Mouse (Mus musculus) telencephalon, adult 2 months (tissue): ENCODE data around the gene Cab39l.
A peak's percentile ranks its signal among the peaks of the same experiment; 100 is the strongest.
"Not testable (repeated sequence)": the region's sequence is repeated elsewhere in the genome, so short reads cannot be mapped to it uniquely, and the experiment has no call there.

Experiments
- DNase-seq: peaks from one replicate; pipeline ENCODE4 v3.0.0-alpha.2; 2011; ENCODE audit warnings: low read depth, low spot score

The Cab39l gene

DNA sequence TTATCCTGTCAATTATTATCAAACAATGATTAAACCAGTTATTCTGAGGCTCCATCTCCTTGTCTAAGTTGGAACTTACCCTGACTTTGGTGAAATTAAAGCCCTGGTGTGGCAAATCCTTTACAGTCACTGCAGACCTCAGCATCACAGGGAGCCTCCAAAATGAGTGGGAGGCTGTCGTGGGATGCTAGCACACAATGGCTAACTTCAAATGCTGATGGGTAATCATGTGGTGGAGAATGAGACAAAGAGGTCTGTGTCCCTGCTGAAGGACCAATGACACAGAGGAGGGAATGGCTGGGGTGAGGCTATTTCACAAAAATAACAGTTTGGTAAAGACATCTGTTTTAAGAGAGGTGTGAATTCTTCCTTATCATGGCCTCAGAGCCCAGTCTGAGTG lies 117.1 kb downstream of the Cab39l start:
- peak; percentile 28 for DNase-seq

DNA sequence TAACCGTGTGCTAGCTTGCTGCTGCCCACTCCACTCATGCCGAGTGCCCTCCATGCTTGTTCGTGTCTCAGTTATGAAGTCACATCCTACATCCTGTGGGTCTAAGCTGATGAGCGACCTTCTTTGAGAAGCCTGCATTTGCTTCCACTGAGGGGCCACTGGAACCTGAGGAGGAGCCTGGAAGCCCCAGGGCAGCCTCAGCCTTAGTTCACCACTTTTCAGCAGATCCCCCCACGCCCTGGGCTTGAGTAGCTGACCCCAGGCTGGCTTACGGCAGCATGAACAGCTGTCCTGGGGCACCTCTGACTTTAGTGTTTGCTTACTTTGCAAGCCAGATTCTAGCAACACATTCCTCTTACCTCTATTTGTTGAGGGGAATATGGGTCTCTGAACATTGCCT lies 126.0 kb downstream of the Cab39l start:
- no peak for DNase-seq

DNA sequence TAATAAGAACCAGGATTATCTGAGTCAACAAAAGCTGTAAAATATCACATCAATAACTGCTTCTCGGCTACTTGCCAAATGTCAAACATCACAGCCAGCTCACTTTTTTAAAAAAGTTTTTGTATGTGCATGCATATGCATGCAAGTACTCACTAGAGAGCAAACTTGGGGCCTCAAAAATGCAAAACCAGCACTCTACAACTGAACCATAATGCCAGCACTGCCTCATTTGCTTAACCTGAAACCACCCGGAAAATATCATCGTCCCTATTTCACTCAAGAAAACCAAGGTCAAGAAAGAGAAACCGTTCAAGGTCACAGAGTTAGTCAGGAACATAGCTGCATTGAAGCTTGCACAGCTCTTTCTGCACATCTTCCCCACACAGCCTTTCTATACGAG lies 135.6 kb downstream of the Cab39l start:
- no peak for DNase-seq

GRCm38 (mm10) chr14:59590614-59591013 lies 149.8 kb downstream of the Cab39l start:
- no peak for DNase-seq

- DNase-seq = no peak
Observed at GRCm38 (mm10) chr14:59591901-59592300, 151.1 kb downstream of the Cab39l start.

- no peak for DNase-seq
Observed at GRCm38 (mm10) chr14:59592593-59592992, 151.8 kb downstream of the Cab39l start.

DNA sequence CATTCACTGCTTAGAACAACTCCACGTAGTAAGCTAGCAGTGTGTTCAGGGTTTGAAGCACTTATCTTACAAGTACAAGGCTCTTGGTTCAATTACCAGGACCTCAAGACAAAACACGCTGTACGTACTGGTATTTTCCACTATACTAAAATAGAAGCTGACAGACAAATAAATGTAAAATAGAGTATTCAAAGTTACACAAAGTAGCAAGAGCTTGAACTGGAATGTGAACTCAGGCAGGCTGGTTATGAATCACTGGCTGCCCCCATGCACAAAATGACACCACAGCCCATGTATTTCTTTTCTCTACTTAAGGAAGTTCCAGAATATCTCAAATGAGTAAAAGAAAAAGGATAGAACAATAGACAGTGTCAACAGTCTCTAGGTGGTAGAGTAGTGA lies 154.2 kb downstream of the Cab39l start:
- no peak for DNase-seq

DNA sequence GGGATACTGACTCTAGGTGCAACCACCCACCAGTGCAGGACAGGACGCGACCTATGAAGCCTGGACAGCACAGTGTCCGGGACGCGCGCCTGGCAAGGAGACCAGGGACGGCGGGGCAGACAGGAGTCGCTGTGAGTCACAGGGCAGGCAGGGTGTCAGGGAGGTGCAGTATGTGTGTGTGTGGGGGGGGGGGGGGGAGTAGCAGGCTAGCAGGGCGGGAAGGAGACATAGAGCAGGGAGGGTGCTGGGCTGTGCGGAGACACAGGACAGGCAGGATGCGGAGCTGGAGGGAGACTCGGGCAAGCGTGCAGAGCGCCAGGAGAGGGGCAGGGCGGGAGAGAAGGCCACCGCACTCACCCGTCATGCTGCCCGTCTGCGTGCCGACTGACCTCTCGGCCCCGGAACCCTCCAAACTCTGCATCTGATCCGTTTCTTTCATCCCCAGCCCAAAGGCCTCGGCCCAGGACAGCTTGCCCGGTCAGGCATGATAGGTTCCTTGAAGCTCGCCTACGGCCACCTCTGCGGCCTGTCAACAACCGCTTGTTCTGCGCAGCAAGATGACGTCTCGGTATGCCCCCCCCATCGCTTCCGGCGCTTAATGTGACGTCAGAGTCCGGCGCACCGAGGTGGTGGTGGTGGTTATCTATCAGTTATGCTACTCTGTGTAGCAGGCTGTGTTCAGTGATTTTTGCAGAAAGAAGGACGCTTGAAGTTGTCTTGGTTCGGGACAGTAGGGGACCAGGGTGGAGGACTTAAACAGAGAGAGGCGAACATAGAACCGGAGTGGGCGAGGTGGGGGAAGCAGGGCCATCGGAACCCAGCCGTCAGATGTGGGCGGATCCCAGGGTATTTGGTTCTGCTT lies 156.9 kb downstream of the Cab39l start, which contains the start of gene Cdadc1:
Gene Cdadc1, minus strand, starts transcription at position 562 of the 862 bp plus-strand sequence.
- DNase-seq = peak; percentile 85

DNA sequence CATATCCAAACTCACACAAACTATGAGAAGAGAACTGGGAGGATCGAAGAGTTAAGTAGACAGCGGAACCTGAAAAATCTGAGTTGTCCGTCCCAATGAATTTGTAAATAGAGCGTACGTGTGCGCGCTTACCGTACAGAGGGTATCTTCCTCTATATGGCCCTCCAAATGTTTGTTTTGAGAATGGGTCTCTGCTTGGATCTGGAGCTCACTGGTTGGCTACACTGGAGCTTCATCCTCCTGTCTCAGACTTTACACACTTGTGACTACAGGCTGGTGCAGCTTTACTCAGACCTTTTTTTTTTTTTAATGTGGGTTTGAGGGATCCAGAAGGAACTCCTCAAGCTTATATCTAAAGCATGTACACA lies 157.5 kb downstream of the Cab39l start:
- no peak for DNase-seq

DNA sequence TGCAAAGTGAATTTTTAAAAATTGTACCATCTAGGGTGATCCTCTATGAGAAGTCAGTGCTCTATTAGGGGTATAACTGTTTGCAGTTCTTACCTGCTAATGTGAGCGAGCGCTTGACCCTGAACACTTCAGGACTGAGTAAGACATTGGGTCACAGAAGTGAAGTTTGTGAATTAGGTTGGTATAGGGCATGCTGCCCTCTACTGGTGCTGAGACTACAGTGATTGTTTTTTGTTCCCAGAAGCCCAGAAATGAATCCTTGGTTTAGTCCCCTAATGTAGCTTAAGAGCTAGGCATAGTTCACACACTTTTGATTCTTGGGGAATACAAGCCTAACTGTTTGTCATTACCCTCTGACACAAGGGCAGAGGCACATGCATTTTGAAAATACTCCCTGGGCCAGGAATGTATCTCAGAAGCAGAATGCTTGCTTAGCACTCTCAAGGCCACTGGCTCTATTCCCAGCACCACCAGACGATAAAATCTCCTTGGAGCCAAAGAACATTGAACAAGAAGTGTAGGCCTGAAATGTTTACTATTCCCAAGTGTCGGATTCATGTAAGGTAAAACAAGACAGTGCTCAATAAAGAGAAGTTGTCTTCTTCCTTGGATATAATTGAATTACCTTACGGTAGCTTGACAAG lies 163.4 kb downstream of the Cab39l start:
- no peak for DNase-seq

DNA sequence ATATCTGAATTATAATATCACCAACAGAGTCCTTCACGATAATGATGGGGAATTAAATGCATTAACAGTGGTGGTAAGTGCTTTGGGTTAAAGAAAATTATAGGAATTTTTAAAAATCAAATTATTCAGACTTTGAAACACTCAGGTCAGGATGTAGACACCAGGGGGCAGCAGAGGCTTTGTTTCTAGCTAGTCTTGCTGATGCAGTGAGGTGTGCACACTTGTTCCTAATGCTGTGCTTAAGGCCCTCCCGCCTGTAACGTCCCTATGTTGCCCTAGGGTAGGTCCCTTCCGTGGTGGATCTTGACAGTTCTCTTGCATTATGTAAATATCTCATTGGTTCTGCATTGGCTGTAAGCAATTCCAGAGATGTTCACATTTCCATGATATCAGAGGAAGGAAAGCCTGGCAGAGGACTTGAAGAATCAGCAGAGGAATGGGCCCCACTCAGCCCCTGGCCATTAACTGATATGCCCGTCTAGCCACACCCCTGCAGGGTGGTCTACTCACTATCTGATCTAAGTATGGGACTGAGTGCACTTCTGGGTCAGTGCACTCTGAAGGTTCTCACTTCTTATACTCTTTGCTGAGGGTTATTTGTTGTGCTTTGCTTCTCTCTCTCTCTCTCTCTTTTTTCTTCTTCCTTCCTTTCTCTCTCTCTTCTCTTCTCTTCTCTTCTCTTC lies 165.0 kb downstream of the Cab39l start:
- DNase-seq = no peak

DNA sequence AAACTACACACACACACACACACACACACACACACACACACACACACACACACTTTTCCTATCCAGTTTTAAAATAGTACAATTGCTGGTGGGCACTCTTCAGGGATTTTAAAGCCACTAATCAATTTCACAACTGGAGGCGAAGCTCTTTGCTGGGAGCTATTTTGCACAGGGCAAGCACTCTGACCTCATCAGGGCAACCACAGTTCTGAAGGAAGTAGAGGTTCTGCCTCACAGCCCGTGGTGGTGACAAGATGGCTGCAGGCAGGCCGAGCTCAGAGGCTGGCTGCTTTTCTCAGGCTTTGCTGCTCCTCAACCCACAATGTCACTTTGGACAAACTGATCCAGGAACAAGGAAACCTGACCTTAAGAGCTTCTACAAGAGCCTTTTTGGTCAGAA lies 166.2 kb downstream of the Cab39l start:
- DNase-seq = no peak

DNA sequence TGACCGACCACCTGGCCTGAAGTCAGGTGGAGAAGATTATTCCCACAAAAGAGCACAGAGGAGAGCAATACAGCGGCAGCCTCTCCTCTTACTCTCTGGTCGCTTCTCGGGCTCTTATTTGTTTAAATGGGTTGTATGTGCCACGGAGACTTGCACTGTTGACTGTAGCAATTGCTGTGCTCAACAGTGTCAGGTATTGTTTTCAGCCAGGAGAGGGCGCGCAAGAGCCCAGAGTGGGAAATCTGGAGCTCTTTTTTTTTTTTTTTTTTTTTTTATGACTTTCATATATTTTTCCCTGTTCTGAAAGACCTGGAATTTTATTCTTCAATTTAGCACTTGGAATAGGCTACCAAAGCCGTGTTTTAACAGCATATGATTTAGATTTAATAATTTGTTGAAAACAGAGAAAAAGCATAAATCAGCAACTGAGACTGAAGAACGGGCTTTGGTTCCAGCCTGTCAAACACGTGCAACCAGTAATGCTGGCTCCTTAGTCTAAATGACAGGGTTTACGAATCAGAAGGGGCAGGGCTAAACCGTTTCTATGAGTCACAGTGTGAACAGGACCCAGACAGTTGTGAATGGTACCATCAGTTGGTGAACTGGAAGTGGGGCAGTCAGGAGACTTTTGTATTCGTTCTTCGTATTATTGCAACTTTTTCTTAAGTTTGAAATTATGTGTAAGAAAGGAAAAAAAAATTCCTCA lies 172.3 kb downstream of the Cab39l start:
- DNase-seq = no peak

- not testable (repeated sequence) for DNase-seq
Observed at GRCm38 (mm10) chr14:59614149-59614548, 173.4 kb downstream of the Cab39l start.

GRCm38 (mm10) chr14:59616802-59617201 lies 176.0 kb downstream of the Cab39l start:
- DNase-seq = no peak

DNA sequence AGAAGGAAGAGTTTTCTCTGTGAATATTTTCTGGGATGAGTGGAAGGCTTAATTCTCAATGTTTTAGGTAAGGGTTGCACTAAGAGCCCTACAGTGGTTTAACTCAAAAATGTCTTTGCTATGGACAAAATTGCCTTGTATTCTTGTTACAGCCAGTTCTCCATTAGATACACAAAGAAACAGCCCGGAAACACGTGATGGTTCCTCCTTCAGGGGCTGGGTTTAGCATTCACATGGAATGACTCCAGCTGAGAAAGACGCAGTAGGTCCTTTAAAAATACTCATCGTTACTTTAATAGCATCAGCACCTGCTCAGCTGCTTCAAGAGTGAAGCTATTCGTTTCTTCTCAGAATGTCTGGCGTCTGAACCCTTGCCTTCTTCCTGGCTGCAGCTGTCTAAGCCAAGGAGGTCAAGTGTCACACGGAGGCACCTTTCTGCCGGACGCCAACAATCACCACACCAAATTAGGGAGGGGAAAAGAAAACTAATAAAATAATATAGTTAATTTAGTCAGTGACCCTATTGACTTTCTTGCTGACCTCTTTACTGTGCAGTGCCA lies 183.6 kb downstream of the Cab39l start:
- DNase-seq = no peak

GRCm38 (mm10) chr14:59625158-59625805 lies 184.5 kb downstream of the Cab39l start, which contains the start of gene Shisa2:
Gene Shisa2, plus strand, starts transcription at chr14:59625308.
- no peak for DNase-seq

GRCm38 (mm10) chr14:59625806-59626364 lies 185.1 kb downstream of the Cab39l start:
- no peak for DNase-seq

DNA sequence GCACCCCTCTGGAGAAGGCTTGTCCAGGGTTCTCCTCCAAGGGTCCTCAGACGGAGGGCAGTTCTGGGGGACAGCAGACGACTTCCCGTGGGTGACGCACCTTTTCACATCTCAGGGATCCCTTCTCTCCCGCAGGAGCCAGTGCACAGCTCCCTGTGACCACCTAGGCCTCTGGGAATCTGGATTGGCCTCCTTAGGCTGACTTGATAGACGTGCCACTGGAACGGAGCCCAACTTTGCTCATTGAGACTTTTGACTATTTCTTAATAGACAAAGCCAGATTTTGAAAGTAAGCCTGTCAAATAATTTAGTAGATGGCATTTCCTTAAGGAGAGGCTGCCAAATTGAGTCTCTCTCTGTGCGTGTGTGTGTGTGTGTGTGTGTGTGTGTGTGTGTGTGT lies 185.9 kb downstream of the Cab39l start:
- no peak for DNase-seq

GRCm38 (mm10) chr14:59627142-59627680 lies 186.4 kb downstream of the Cab39l start:
- DNase-seq = no peak
